In the genomic region with DNA sequence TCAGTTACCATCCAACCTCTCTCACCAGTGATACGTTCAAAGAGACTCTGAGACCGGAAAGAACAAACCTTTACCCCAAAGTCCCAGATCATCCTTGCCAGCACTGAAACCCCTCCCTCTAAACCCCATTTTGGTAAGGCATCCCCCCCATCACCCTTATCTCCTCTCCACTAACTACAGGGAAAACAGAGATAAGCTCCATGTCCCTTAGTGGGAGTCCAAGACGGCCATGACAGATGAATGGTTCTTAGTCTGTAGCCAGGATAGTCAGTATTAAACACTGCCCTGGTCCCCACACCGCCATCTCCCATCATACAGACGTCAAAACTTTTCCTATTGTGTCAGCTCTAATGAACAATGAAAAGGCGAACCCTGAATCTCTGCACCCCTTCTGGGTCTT, we compare ENCODE assay signal across 21 mouse cellular contexts. TPM values are rescaled to one million over a fixed set of nuclear protein-coding genes. Genes with fewer than 3 reads are reported as not detected.
A peak's percentile ranks its signal among the peaks of the same experiment; 100 is the strongest.
DNase-seq lines count a peak whose midpoint lies in the region; ATAC-seq lines count a peak whose summit lies in the region.
"Had no signal": no experiment of that assay in that cellular context is flagged by ENCODE, and none has a peak within 500 bp of the region (broad histone marks: within the 10 kb centered on the region; RNA-seq: fewer than 3 reads in every experiment).

No protein-coding gene starts in this region.

- H3K9me3 ChIP-seq in heart, embryonic 10.5 days: no peaks in the 10 kb centered on the region
- H3K9me3 ChIP-seq in megakaryocyte, embryonic 14.5 days: peaks cover 5% of the 10 kb centered on the region; the same call in 1 of the 2 replicates
- H3K9me3 ChIP-seq in liver, embryonic 15.5 days (replicated peaks): no peaks in the 10 kb centered on the region
- H3K9me3 ChIP-seq in intestine, embryonic 16.5 days (ENCODE audit: control insufficient read depth, low read length): no peaks in the 10 kb centered on the region
- H3K9me3 ChIP-seq: embryonic facial prominence, embryonic 12.5 days; embryonic facial prominence, embryonic 15.5 days; heart, embryonic 13.5 days; hindbrain, embryonic 15.5 days had no signal

- ATAC-seq in megakaryocyte, adult 5-6 weeks (ENCODE audit: poor library complexity, severe bottlenecking): no peak
- ATAC-seq in liver, embryonic 15.5 days (ENCODE audit: insufficient read depth): no peak
- ATAC-seq in intestine, embryonic 16.5 days: no peak
- ATAC-seq: forebrain, embryonic 14.5 days; Patski had no signal

- no peak for DNase-seq in heart, embryonic 10.5 days (ENCODE audit: low spot score)
- DNase-seq in heart, postnatal 4 days: no peak
- DNase-seq: adrenal gland, postnatal 10 days; adrenal gland, postnatal 36 days; cerebellum, adult 18-20 months; cerebellum, adult 9-11 months; cerebellum, postnatal 25 days; gastrocnemius, postnatal 25 days; heart, adult 18-20 months; heart, postnatal 14 days had no signal

- H3K27me3 ChIP-seq in heart, embryonic 10.5 days (ENCODE audit: insufficient read depth, poor library complexity, severe bottlenecking): no peaks in the 10 kb centered on the region
- no peaks in the 10 kb centered on the region for H3K27me3 ChIP-seq in megakaryocyte, embryonic 14.5 days (replicated peaks)
- H3K27me3 ChIP-seq in liver, embryonic 15.5 days: no peaks in the 10 kb centered on the region
- H3K27me3 ChIP-seq in intestine, embryonic 16.5 days (replicated peaks; ENCODE audit: control insufficient read depth, insufficient read depth, low read length): no peaks in the 10 kb centered on the region
- H3K27me3 ChIP-seq: embryonic facial prominence, embryonic 12.5 days; embryonic facial prominence, embryonic 15.5 days; heart, embryonic 13.5 days; hindbrain, embryonic 12.5 days; hindbrain, embryonic 15.5 days; Patski had no signal

- no peak overlapping the region for H3K4me2 ChIP-seq in liver, embryonic 15.5 days
- no peak overlapping the region for H3K4me2 ChIP-seq in intestine, embryonic 16.5 days (ENCODE audit: low read depth, low read length)
- H3K4me2 ChIP-seq: embryonic facial prominence, embryonic 12.5 days; embryonic facial prominence, embryonic 15.5 days; heart, embryonic 13.5 days; hindbrain, embryonic 12.5 days; hindbrain, embryonic 15.5 days had no signal

- H3K9ac ChIP-seq in liver, embryonic 15.5 days: no peak overlapping the region
- H3K9ac ChIP-seq in intestine, embryonic 16.5 days (ENCODE audit: low read depth, low read length): no peak overlapping the region
- H3K9ac ChIP-seq: embryonic facial prominence, embryonic 12.5 days; embryonic facial prominence, embryonic 15.5 days; heart, embryonic 13.5 days; hindbrain, embryonic 12.5 days; hindbrain, embryonic 15.5 days had no signal

- 0 out of 2 replicates have a peak overlapping the region, but pooled peaks have one; percentile 7 for H3K27ac ChIP-seq in heart, embryonic 10.5 days
- peak overlapping the region; percentile 60 for H3K27ac ChIP-seq in liver, embryonic 15.5 days (replicated peaks)
- no peak overlapping the region for H3K27ac ChIP-seq in intestine, embryonic 16.5 days (ENCODE audit: low read length)
- H3K27ac ChIP-seq: embryonic facial prominence, embryonic 12.5 days; embryonic facial prominence, embryonic 15.5 days; heart, embryonic 13.5 days; hindbrain, embryonic 12.5 days; hindbrain, embryonic 15.5 days had no signal

- H3K4me1 ChIP-seq in heart, embryonic 10.5 days: peaks cover 31% of the 10 kb centered on the region
- H3K4me1 ChIP-seq in megakaryocyte, embryonic 14.5 days: peaks cover 97% of the 10 kb centered on the region
- peaks cover 56% of the 10 kb centered on the region for H3K4me1 ChIP-seq in liver, embryonic 15.5 days (replicated peaks)
- H3K4me1 ChIP-seq in intestine, embryonic 16.5 days (ENCODE audit: control insufficient read depth, insufficient read depth, low read length): 0 out of 2 replicates have a peak, but pooled peaks cover under 1% of the 10 kb centered on the region
- H3K4me1 ChIP-seq: embryonic facial prominence, embryonic 12.5 days; embryonic facial prominence, embryonic 15.5 days; hindbrain, embryonic 12.5 days; hindbrain, embryonic 15.5 days had no signal

- H3K36me3 ChIP-seq in heart, embryonic 10.5 days: peaks cover 20% of the 10 kb centered on the region
- peaks cover 94% of the 10 kb centered on the region for H3K36me3 ChIP-seq in megakaryocyte, embryonic 14.5 days (replicated peaks; ENCODE audit: low read length)
- peaks cover 20% of the 10 kb centered on the region for H3K36me3 ChIP-seq in liver, embryonic 15.5 days (replicated peaks)
- no peaks in the 10 kb centered on the region for H3K36me3 ChIP-seq in intestine, embryonic 16.5 days (ENCODE audit: control insufficient read depth, insufficient read depth, low read length)
- H3K36me3 ChIP-seq: embryonic facial prominence, embryonic 12.5 days; embryonic facial prominence, embryonic 15.5 days; hindbrain, embryonic 12.5 days had no signal

- whole genome bisulfite sequencing in heart, embryonic 10.5 days: 75% methylated on average over 6 of the region's 6 CpGs
- 56% methylated on average over 6 of the region's 6 CpGs for WGBS in liver, embryonic 15.5 days (ENCODE audit: insufficient replicate concordance)
- WGBS in intestine, embryonic 16.5 days: 74% methylated on average over 6 of the region's 6 CpGs

- no peak overlapping the region for H3K4me3 ChIP-seq in heart, embryonic 10.5 days
- peak overlapping the region; percentile 83 for H3K4me3 ChIP-seq in megakaryocyte, embryonic 14.5 days (replicated peaks)
- H3K4me3 ChIP-seq in liver, embryonic 15.5 days (replicated peaks): no peak overlapping the region
- H3K4me3 ChIP-seq in intestine, embryonic 16.5 days (ENCODE audit: low read length): no peak overlapping the region
- H3K4me3 ChIP-seq: embryonic facial prominence, embryonic 12.5 days; embryonic facial prominence, embryonic 15.5 days; heart, embryonic 13.5 days; hindbrain, embryonic 12.5 days; hindbrain, embryonic 15.5 days had no signal

RNA-seq across cellular contexts. Expression of a gene that starts 14.6 kb away (rescaled TPM):
- 16.4 and 19.3 TPM in 2 replicates for polyA plus RNA-seq in heart, embryonic 10.5 days (2016; fragmentation: Nextera tagmentation; extraction: Ambion mirVana)
- total RNA-seq in heart, postnatal 4 days (2021): 1 to 10 TPM; 8.4 to 9.5 TPM
- polyA plus RNA-seq in megakaryocyte, embryonic 14.5 days (2012; ENCODE audit: insufficient read depth, low replicate concordance): 650 and 1,157 TPM in 2 replicates
- 155 and 159 TPM in 2 replicates for total RNA-seq in megakaryocyte, adult 5-6 weeks (2015)
- total RNA-seq in megakaryocyte, adult 5-6 weeks (2017): 158 and 165 TPM in 2 replicates
- polyA plus RNA-seq in liver, embryonic 15.5 days (2015; fragmentation: Nextera tagmentation; extraction: Ambion mirVana): 29.0 and 34.5 TPM in 2 replicates
- 28.1 and 30.3 TPM in 2 replicates for polyA plus RNA-seq in intestine, embryonic 16.5 days (2015; fragmentation: Nextera tagmentation; extraction: Ambion mirVana)

RNA-seq across cellular contexts. Expression of a gene that starts 57.5 kb away (rescaled TPM):
- 16.3 and 19.9 TPM in 2 replicates for polyA plus RNA-seq in heart, embryonic 10.5 days (2016; fragmentation: Nextera tagmentation; extraction: Ambion mirVana)
- 10 to 100 TPM; 57.6 to 66.6 TPM for total RNA-seq in heart, postnatal 4 days (2021)
- polyA plus RNA-seq in megakaryocyte, embryonic 14.5 days (2012; ENCODE audit: insufficient read depth, low replicate concordance): 63.5 and 82.1 TPM in 2 replicates
- total RNA-seq in megakaryocyte, adult 5-6 weeks (2015): 166 and 174 TPM in 2 replicates
- 48.4 and 59.1 TPM in 2 replicates for total RNA-seq in megakaryocyte, adult 5-6 weeks (2017)
- 9.3 and 10.2 TPM in 2 replicates for polyA plus RNA-seq in liver, embryonic 15.5 days (2015; fragmentation: Nextera tagmentation; extraction: Ambion mirVana)
- polyA plus RNA-seq in intestine, embryonic 16.5 days (2015; fragmentation: Nextera tagmentation; extraction: Ambion mirVana): 15.9 and 19.0 TPM in 2 replicates

Comparison
In these comparisons a context has a peak if more than half of its experiments do, and no peak if none do; other contexts are left out.
1. RNA of a gene that starts 14.6 kb away (polyA plus RNA-seq): 650 to 1,157 TPM in megakaryocyte, embryonic 14.5 days; 29.0 to 34.5 TPM in liver, embryonic 15.5 days, 28.1 to 30.3 TPM in intestine, embryonic 16.5 days and 16.4 to 19.3 TPM in heart, embryonic 10.5 days; every median in the first group is over 10 times any median in the second.